Mouse (Mus musculus): ENCODE measurements around the gene Tcf7l1. TPM values are rescaled to one million over a fixed set of nuclear protein-coding genes. Genes with fewer than 3 reads are reported as not detected.

Tcf7l1 gene
- polyA plus RNA-seq, 3 experiments from 2014 or later = 0.24 to 1.2 (median 0.78) TPM

GRCm38 (mm10) chr6:72619734-72620532 is 169.1 kb downstream of the Tcf7l1 start:
- no peak for ATAC-seq

GRCm38 (mm10) chr6:72616643-72617288 is 172.3 kb downstream of the Tcf7l1 start, which contains the start of gene Tgoln1:
Gene Tgoln1, minus strand, starts transcription at chr6:72617000.
- ATAC-seq = peak; percentile 92

- ATAC-seq = peak; percentile 25
Observed at GRCm38 (mm10) chr6:72615561-72616375, 173.3 kb downstream of the Tcf7l1 start.

- no peak for ATAC-seq
Observed at GRCm38 (mm10) chr6:72615151-72615550, 173.9 kb downstream of the Tcf7l1 start.

- no peak for ATAC-seq
Observed at GRCm38 (mm10) chr6:72610261-72610660, 178.8 kb downstream of the Tcf7l1 start.

GRCm38 (mm10) chr6:72608662-72609184 is 180.3 kb downstream of the Tcf7l1 start:
- no peak for ATAC-seq

- no peak for ATAC-seq
Observed at GRCm38 (mm10) chr6:72607676-72608075, 181.4 kb downstream of the Tcf7l1 start.

- ATAC-seq = no peak
Observed at GRCm38 (mm10) chr6:72607060-72607459, 182.0 kb downstream of the Tcf7l1 start.

GRCm38 (mm10) chr6:72604066-72604465 is 185.0 kb downstream of the Tcf7l1 start:
- no peak for ATAC-seq

- peak; percentile 71 for ATAC-seq
Observed at GRCm38 (mm10) chr6:72601732-72602131, 187.3 kb downstream of the Tcf7l1 start.

GRCm38 (mm10) chr6:72600771-72601170 is 188.3 kb downstream of the Tcf7l1 start:
- no peak for ATAC-seq

GRCm38 (mm10) chr6:72600216-72600615 is 188.8 kb downstream of the Tcf7l1 start:
- no peak for ATAC-seq

GRCm38 (mm10) chr6:72598791-72599557 is 190.1 kb downstream of the Tcf7l1 start:
- no peak for ATAC-seq

GRCm38 (mm10) chr6:72597956-72598753 is 190.9 kb downstream of the Tcf7l1 start, which contains the start of the genes Elmod3 and Retsat:
Gene Elmod3, minus strand, starts transcription at chr6:72598413.
Gene Retsat, plus strand, starts transcription at chr6:72598475.
- ATAC-seq = peak; percentile 84

GRCm38 (mm10) chr6:72597083-72597874 is 191.8 kb downstream of the Tcf7l1 start:
- no peak for ATAC-seq

- ATAC-seq = no peak
Observed at GRCm38 (mm10) chr6:72593914-72594313, 195.1 kb downstream of the Tcf7l1 start.

- ATAC-seq = no peak
Observed at GRCm38 (mm10) chr6:72593011-72593803, 195.8 kb downstream of the Tcf7l1 start.

GRCm38 (mm10) chr6:72590111-72590510 is 198.9 kb downstream of the Tcf7l1 start:
- no peak for ATAC-seq

GRCm38 (mm10) chr6:72588307-72588706 is 200.7 kb downstream of the Tcf7l1 start:
- no peak for ATAC-seq

All from inflammation-experienced regulatory T-cells, adult 6 months (primary cell).